Mouse (Mus musculus): Measurements from ENCODE around the gene Bmpr2.

Bmpr2 gene

DNA sequence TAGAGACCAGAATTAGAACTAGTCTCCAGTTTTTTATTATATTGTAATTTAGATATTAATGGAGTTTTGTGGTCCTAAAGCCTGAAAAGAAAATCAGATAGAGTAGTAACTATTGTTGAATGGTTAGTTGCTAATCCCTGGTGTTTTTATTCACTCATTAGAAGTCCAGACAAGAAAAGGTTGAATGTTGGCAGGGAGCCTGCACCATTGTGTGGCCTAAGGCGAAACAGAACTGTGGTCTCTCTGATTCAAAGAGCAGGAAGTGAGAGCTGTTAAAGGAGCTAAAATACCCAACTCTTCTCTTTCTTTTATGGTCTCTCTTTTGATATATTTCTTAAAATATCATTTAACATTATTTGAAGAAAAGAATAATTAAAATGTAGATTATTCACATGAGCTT lies 32.1 kb downstream of the Bmpr2 start:
- DNase-seq (ENCODE audit: low spot score in 2 of 2) = peak in 1 of 2 experiments; percentile 29

GRCm38 (mm10) chr1:59797865-59798264 lies 34.7 kb downstream of the Bmpr2 start:
- no peak for DNase-seq (ENCODE audit: low spot score in 2 of 2)

DNA sequence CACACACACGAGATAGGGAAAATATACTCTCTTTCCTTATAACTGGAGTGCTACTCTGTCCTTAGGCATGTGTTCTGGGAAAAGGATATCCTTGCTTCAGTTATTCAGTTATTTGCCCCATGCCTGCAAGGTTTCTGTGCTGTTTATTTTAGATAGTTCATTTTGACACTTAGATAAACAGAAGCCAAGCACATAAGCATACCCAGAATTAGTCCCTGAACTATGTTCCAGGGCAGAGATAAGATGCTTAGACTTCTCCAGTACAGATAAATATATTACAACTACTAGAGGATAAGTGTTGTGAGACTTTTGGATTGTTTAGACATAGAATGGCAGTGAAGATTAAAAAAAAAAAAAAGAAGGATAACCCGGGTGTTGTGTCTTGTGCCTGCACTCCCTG lies 41.2 kb downstream of the Bmpr2 start:
- no peak for DNase-seq (ENCODE audit: low spot score in 2 of 2)

GRCm38 (mm10) chr1:59809921-59810320 lies 46.7 kb downstream of the Bmpr2 start:
- no peak for DNase-seq (ENCODE audit: low spot score in 2 of 2)

DNA sequence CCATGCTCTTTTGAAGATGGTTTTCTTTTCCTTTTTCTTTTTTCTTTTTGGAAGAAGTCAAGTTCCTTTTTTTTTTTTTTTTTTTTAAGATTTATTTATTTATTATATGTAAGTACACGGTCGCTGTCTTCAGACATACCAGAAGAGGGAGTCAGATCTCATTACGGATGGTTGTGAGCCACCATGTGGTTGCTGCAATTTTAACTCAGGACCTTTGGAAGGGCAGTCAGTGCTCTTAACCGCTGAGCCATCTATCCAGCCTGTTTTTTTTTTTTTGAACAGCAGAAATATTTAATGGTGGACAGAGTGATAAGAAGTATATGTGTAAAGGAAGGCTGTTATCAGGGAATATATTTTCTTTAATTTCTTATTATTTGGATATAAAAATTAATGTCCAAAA lies 49.6 kb downstream of the Bmpr2 start:
- no peak for DNase-seq (ENCODE audit: low spot score in 2 of 2)

DNA sequence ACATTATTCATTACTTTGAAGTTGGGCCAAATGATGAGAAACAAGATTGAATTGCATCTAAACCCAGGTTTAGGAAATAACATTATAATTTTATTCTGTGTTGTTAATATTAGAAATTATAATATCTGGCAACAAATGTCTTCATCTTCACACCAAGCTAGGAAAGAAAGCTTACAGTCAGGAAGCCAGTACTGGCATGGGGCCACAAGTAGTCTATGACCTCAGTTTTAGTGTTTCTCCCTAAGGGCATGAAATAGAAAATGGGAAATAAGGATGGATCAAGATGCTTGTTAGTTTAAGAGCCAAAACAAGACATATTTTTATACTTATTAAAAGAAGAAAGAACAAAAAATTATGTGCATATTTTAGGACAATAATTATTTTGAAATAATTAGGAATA lies 62.2 kb downstream of the Bmpr2 start:
- DNase-seq (ENCODE audit: low spot score in 2 of 2) = no peak

DNA sequence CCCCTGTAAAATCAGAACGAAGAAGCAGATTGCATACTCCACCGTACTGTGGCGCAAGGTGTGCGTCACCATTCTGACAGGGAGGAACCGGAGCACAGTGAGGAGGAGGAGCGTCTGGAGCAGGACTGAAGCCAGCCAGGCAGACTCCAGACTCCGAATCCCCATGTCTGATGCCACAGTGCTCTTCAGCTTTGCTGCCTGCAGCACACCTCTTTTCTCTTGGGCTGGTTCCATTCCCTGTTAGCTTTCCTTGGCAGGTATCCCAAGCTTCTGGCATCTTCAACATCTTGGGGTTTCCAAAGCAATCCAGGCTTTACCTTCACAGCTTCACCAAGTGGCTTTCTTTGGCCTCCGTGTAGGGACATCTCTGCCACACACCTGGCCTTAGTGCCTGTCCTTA lies 63.4 kb downstream of the Bmpr2 start:
- DNase-seq (ENCODE audit: low spot score in 2 of 2) = no peak

GRCm38 (mm10) chr1:59829410-59829809 lies 66.2 kb downstream of the Bmpr2 start:
- no peak for DNase-seq (ENCODE audit: low spot score in 2 of 2)

DNA sequence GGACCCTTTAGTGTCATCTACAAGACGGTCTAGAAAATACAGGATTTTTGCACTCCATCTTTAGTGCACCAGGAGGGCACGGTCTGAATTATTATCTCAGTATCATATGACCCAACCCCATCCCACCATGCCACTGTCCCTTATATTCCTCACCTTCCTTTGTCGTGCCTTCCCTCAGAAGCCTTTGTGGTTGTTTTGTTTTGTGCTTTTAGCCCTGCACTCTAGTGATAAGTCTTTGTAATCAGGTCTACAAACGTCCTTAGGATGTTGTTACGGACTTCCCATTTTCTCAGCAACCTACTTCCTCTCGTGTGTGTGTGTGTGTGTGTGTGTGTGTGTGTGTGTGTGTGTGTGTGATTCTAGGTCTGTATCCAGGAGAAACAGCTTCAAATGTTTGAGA lies 67.0 kb downstream of the Bmpr2 start:
- no peak for DNase-seq (ENCODE audit: low spot score in 2 of 2)

DNA sequence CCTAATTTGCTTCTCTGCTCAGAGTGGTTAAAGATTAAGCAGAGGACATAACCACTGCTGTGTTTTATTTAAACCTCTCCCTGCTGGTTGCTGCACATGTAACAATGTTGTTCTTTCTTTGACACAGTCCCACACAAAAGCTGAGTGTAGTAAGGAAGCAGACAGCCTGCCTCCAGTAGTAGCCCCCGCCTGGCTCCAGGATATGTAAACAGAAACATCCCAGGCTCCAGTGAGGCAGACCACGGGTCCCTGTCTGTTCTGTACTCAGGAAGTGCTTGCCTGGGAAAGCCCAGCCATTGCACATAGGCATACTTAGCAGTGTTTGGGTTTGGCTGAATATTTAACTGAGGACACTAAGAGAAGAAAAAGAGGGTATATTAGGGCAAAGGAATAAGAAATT lies 70.5 kb downstream of the Bmpr2 start:
- DNase-seq (ENCODE audit: low spot score in 2 of 2) = peak; percentile 24 to 27

DNA sequence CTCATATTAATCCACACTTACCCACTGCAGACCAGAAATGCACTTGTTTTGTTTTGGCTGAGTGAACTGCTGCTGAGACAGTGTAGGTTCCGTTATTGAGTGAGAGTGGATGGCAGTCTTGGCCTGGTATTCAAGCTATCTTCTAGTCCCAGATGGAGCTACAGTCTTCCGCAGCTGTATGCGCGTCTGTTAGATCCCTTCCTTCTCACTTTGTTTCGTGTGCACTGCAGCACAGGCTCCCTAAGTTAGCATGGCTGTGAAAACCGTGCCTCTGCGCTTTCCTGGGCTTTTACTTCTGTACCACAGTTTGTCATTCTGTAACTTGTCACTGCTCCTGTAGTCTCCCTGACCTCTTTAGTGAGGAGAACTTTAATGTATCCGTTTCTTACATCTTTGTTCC lies 85.1 kb downstream of the Bmpr2 start:
- no peak for DNase-seq (ENCODE audit: low spot score in 2 of 2)

DNA sequence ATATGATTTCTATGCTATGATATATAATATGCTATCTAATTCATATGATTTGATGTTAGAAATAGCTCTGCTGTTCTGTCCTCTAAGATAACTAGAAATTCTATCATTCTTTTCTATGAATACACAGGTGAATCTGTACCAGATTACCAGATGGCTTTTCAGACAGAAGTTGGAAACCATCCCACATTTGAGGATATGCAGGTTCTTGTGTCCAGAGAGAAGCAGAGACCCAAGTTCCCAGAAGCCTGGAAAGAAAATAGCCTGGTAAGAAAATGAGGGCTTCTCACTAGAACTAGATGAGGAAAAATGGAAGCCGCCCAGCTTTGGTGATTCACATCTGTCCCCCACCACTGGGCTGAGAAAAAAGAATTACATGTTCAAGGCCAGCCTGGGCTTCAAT lies 95.8 kb downstream of the Bmpr2 start:
- DNase-seq (ENCODE audit: low spot score in 2 of 2) = no peak

DNA sequence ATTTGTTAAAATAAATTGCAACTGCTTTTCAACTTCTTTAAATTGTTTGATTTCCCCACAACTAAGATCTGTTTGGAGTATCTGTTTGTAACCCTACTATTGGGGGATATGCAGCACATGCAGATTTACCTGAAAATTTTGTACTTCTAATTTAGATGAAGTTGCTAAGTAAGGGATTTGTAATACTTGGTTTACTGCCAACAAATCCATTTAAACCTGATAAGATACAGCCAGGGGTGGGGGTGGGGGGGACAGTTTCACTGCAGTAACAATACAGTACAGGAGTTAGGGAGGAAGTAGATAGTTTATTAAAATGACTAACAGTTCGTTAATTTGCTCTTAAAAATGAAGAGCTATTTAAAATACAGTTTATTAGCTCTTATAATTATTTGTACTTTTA lies 98.9 kb downstream of the Bmpr2 start:
- no peak for DNase-seq (ENCODE audit: low spot score in 2 of 2)

GRCm38 (mm10) chr1:59868041-59868440 lies 104.8 kb downstream of the Bmpr2 start:
- no peak for DNase-seq (ENCODE audit: low spot score in 2 of 2)

- DNase-seq (ENCODE audit: low spot score in 2 of 2) = no peak
These were observed 110.8 kb downstream of the Bmpr2 start for GRCm38 (mm10) chr1:59874023-59874422.

DNA sequence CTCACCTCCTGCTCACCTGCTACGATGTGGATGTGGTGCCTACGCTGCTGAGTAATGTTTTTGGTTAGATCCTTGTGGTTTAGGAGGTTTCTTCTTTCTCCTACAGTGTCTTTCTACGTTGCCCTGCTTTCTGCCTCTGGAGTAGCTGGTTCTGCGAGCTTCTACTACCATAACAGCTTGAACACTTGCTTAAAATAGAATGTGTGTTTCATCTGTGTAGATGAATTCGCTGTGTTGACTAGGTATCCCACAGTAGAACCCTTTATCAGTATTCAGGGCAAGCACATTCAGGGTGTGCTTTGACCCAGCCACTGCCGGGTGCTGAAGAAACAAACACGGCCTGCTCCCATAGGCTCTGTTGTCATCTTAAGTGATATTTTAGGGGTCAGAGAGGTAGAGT lies 114.9 kb downstream of the Bmpr2 start:
- no peak for DNase-seq (ENCODE audit: low spot score in 2 of 2)

- peak in 1 of 2 experiments; percentile 74 for DNase-seq (ENCODE audit: low spot score in 2 of 2)
These were observed 120.3 kb downstream of the Bmpr2 start for GRCm38 (mm10) chr1:59883349-59884134.

GRCm38 (mm10) chr1:59886899-59887298 lies 123.7 kb downstream of the Bmpr2 start:
- no peak for DNase-seq (ENCODE audit: low spot score in 2 of 2)

DNA sequence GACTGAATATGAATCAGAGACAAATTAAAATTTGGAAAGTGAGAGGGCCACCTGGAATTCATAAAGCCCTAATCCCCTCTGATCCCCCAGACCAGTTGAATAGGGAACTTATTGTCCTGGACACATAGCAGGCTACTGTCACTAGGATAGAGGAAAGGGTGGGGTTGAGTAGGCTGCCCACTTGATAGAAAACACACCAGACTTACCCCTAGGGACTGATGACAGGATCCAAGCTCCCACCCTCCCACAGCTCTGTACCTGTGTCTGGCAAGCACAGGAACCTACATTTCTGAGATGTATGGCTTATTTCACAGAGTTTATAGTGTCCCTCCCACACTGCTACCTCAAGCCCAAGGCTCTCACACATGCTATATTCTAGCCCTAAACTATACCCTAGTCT lies 124.8 kb downstream of the Bmpr2 start:
- no peak for DNase-seq (ENCODE audit: low spot score in 2 of 2)

GRCm38 (mm10) chr1:59891185-59891584 lies 128.0 kb downstream of the Bmpr2 start:
- DNase-seq (ENCODE audit: low spot score in 2 of 2) = no peak

DNA sequence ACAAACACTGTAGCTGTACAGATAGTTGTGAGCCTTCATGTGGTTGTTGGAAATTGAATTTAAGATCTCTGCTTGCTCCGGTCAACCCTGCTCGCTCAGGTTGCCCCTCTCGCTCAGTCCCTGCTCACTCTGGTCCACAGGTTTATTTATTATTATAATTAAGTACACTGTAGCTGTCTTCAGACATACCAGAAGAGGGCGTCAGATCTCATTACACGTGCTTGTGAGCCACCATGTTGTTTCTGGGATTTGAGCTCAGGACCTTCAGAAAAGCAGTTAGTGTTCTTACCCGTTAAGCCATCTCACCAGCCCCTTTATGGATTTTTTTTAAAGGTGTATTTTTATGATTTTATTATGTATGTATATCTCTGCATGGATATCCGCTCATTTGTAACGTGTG lies 129.6 kb downstream of the Bmpr2 start:
- DNase-seq (ENCODE audit: low spot score in 2 of 2) = no peak

GRCm38 (mm10) chr1:59894025-59894424 lies 130.8 kb downstream of the Bmpr2 start:
- DNase-seq (ENCODE audit: low spot score in 2 of 2) = no peak

DNA sequence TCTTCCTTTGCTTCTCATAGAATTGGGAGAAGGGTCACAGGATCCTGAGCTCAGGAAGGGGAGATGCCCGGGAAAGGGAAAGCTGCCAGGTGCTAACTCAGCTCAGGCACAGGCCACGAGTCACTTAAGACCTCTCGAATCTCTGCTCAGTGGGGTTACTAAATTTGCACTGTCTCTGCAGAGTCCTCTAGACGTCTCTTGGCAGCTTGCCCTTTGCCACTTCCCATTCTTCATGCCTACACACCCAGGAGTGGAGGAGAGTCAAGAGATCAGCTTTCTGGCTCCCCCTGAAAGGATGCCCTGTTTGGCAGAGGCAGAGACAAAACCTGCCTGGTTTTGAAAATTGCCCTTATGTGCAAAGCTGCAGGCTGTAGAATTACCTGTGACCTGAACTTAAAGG lies 132.3 kb downstream of the Bmpr2 start:
- DNase-seq (ENCODE audit: low spot score in 2 of 2) = peak; percentile 35 to 44
